Mouse (Mus musculus): ENCODE measurements at regions not wholly inside any gene's neighbourhood (a gene's known extent, or its start where the extent isn't known, plus 50 kb on each side); places are given as distances from the start of the nearest gene placed in this dataset.

DNA sequence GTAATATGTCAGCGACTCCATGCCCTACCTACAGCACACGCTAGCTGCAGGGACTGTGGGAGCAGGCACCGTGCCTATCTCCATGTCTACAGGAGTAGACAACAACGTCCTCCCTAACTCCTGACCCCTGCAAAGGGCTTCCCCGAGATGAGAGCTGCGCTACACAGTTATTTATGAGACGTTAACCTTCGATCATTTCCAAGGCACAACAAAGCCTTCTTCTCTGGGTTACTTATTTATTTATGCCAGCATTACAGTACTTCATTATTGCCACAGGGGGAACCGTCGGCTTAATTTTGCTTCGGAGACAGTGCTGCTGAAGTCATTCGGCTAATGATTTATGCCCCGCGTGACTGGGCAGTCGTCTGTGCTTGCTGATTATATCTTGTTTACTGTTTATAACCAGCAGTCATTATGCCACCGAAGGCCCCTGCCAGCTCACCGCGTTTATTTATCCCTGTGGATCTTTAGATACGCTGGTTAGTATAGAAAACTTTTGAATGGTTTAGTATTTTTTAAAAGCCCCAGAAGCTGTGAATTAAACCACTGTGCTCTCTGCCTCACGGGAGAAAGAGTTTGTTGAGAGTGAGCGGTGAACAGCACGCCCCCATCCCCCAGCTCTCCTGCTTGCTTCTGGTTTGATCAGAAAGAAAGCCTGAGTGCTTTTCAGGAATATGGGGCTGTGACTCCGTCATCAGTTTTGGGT, 65.5 kb upstream of the Lyplal1 start:
- Histone ChIP-seq H3K27me3 (ENCODE audit: insufficient read depth, low read length) (no peaks in the 10 kb centered on the region), H3K4me1 (replicated peaks; ENCODE audit: low read depth, low read length) (peaks cover 4% of the 10 kb centered on the region; the same call in 1 of the 2 replicates), H3K4me3 (replicated peaks; ENCODE audit: low read length) (no peak overlapping the region), H3K36me3 (ENCODE audit: insufficient read depth, low read length) (no peaks in the 10 kb centered on the region), H3K9me3 (ENCODE audit: low read length) (no peaks in the 10 kb centered on the region)
- TF ChIP-seq POU5F1 (IDR thresholded peaks at IDR 0.05; ENCODE audit: borderline replicate concordance, low read length), result no peak
- peak; percentile 29 for TF ChIP-seq CTCF (conservative IDR thresholded peaks at IDR 0.05; ENCODE audit: low read length)
- no peak for TF ChIP-seq NANOG (IDR thresholded peaks at IDR 0.05; ENCODE audit: borderline replicate concordance, low read length)

DNA sequence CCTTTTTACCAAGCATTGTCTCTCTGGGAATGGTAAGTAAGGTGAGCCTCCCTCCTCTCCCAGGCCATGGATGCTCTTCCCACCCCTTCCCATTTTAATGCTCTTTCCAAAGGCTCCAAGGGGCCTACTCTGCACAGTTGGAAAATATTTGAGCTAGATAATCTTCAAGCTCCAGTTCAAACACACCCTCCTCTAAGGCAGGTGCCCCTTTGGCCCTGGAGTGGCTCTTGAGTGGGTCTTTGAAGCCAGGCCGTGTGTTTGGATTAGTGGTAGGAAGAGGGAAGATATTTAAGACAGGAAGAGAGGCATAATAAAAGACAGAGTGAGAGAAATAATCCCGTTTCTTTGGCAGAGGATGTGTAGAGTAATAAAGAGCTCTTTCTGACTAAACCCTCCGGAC, 59.9 kb upstream of the Lyplal1 start:
- H3K9me3 ChIP-seq (ENCODE audit: low read length), result no peaks in the 10 kb centered on the region
- no peak overlapping the region for H3K4me3 ChIP-seq (replicated peaks; ENCODE audit: low read length)
- H3K4me1 ChIP-seq (replicated peaks; ENCODE audit: low read depth, low read length), result no peaks in the 10 kb centered on the region
- H3K36me3 ChIP-seq (ENCODE audit: insufficient read depth, low read length), result no peaks in the 10 kb centered on the region
- TF ChIP-seq CTCF (conservative IDR thresholded peaks at IDR 0.05; ENCODE audit: low read length) (no peak), NANOG (IDR thresholded peaks at IDR 0.05; ENCODE audit: borderline replicate concordance, low read length) (no peak), POU5F1 (IDR thresholded peaks at IDR 0.05; ENCODE audit: borderline replicate concordance, low read length) (no peak)
- no peaks in the 10 kb centered on the region for H3K27me3 ChIP-seq (ENCODE audit: insufficient read depth, low read length)

DNA sequence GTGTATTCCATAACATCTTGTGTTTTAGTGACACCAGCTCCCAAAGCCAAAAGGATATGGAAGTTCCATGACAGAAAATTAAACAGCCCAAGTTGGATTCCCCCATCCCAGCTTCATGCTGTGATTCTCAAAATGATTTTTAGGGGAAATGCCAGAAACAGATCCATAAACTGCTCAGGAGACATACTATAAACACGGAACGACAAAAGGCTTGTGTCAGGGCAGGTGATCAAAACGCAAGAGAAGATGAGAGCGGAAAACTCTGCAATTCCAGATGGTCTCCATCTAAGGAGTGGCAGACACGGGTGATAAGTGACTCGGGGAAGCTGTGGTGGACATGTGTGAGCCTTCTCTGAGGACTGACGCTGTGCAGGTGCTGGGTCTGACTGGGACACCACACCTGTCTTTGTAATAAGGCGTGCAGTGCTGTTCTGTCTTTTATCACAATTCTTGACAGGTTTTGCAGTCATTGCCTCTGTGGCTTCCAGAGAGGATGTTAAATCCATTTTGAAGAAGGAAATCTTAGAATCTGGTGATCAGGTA, 56.4 kb upstream of the Lyplal1 start:
- H3K4me1 ChIP-seq (replicated peaks; ENCODE audit: low read depth, low read length), result no peaks in the 10 kb centered on the region
- no peaks in the 10 kb centered on the region for H3K36me3 ChIP-seq (ENCODE audit: insufficient read depth, low read length)
- TF ChIP-seq NANOG (IDR thresholded peaks at IDR 0.05; ENCODE audit: borderline replicate concordance, low read length), result no peak
- H3K27me3 ChIP-seq (ENCODE audit: insufficient read depth, low read length), result no peaks in the 10 kb centered on the region
- no peaks in the 10 kb centered on the region for H3K9me3 ChIP-seq (ENCODE audit: low read length)
- H3K4me3 ChIP-seq (replicated peaks; ENCODE audit: low read length), result no peak overlapping the region

DNA sequence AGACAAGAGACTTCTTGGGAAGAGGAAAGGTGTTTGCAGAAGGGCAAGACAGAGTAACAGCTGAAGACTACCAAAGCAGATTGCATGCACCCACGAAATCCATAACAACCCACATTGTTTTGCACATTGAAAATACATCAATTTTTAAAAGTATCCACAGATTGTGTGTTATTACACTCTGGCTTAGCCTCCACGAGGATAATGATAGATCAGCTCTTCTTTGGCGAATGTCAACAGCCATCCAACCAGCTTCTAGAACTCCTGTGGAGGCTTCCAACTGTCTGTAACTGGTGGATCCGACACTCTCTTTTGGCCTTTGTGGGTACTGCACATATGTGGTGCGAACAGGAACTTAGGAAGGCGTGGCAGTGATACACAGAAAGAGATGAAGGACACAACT, 54.6 kb upstream of the Lyplal1 start:
- no peaks in the 10 kb centered on the region for H3K27me3 ChIP-seq (ENCODE audit: insufficient read depth, low read length)
- no peaks in the 10 kb centered on the region for H3K9me3 ChIP-seq (ENCODE audit: low read length)
- no peak overlapping the region for H3K4me3 ChIP-seq (replicated peaks; ENCODE audit: low read length)
- H3K4me1 ChIP-seq (replicated peaks; ENCODE audit: low read depth, low read length), result no peaks in the 10 kb centered on the region
- no peak for TF ChIP-seq POU5F1 (IDR thresholded peaks at IDR 0.05; ENCODE audit: borderline replicate concordance, low read length)
- no peak for TF ChIP-seq NANOG (IDR thresholded peaks at IDR 0.05; ENCODE audit: borderline replicate concordance, low read length)
- TF ChIP-seq CTCF (conservative IDR thresholded peaks at IDR 0.05; ENCODE audit: low read length), result no peak; the same call in 1 of the 2 replicates
- H3K36me3 ChIP-seq (ENCODE audit: insufficient read depth, low read length), result no peaks in the 10 kb centered on the region
